Mouse (Mus musculus) frontal cortex, postnatal 25 days (tissue): ENCODE results near the gene Heatr5a.

Experiments used
- DNase-seq, 2 experiments: peaks; one replicate each; pipeline ENCODE4 v3.0.0; 2022; ENCODE audit warnings: low spot score in 2 of 2

Heatr5a gene

GRCm38 (mm10) chr12:51884801-51885200 lies 86.3 kb downstream of the Heatr5a start:
- DNase-seq = no peak

GRCm38 (mm10) chr12:51883297-51883805 lies 87.8 kb downstream of the Heatr5a start:
- no peak for DNase-seq

GRCm38 (mm10) chr12:51882606-51883296 lies 88.4 kb downstream of the Heatr5a start:
- DNase-seq = no peak

- no peak for DNase-seq
Observed at GRCm38 (mm10) chr12:51881775-51882174, 89.3 kb downstream of the Heatr5a start.

- DNase-seq = no peak
Observed at GRCm38 (mm10) chr12:51871446-51872144, 99.5 kb downstream of the Heatr5a start.

GRCm38 (mm10) chr12:51869511-51869910 lies 101.6 kb downstream of the Heatr5a start:
- DNase-seq = no peak

- no peak for DNase-seq
Observed at GRCm38 (mm10) chr12:51867076-51867475, 104.0 kb downstream of the Heatr5a start.

- DNase-seq = no peak
Observed at GRCm38 (mm10) chr12:51866226-51866910, 104.8 kb downstream of the Heatr5a start.

- DNase-seq = no peak
Observed at GRCm38 (mm10) chr12:51865790-51866179, 105.3 kb downstream of the Heatr5a start.

GRCm38 (mm10) chr12:51865061-51865789 lies 105.9 kb downstream of the Heatr5a start:
- DNase-seq = no peak

- DNase-seq = no peak
Observed at GRCm38 (mm10) chr12:51863116-51864002, 107.8 kb downstream of the Heatr5a start.

GRCm38 (mm10) chr12:51858134-51859028 lies 112.7 kb downstream of the Heatr5a start:
- DNase-seq = no peak

- DNase-seq = no peak
Observed at GRCm38 (mm10) chr12:51856768-51857295, 114.3 kb downstream of the Heatr5a start.

GRCm38 (mm10) chr12:51855872-51856271 lies 115.2 kb downstream of the Heatr5a start:
- no peak for DNase-seq

GRCm38 (mm10) chr12:51855453-51855852 lies 115.7 kb downstream of the Heatr5a start:
- no peak for DNase-seq

- no peak for DNase-seq
Observed at GRCm38 (mm10) chr12:51851617-51852016, 119.5 kb downstream of the Heatr5a start.

- DNase-seq = no peak
Observed at GRCm38 (mm10) chr12:51851155-51851554, 120.0 kb downstream of the Heatr5a start.

- no peak for DNase-seq
Observed at GRCm38 (mm10) chr12:51850339-51850738, 120.8 kb downstream of the Heatr5a start.

GRCm38 (mm10) chr12:51849902-51850301 lies 121.2 kb downstream of the Heatr5a start:
- DNase-seq = no peak
